Mouse (Mus musculus) layer of hippocampus, adult 8-10 months (tissue): ENCODE measurements at regions not wholly inside any gene's neighbourhood (a gene's known extent, or its start where the extent isn't known, plus 50 kb on each side); places are given as distances from the start of the nearest gene placed in this dataset.

Source experiments
- DNase-seq, 2 experiments: peaks; one replicate each; pipeline ENCODE4 v3.0.0; 2022; ENCODE audit warnings: low spot score in 2 of 2

DNA sequence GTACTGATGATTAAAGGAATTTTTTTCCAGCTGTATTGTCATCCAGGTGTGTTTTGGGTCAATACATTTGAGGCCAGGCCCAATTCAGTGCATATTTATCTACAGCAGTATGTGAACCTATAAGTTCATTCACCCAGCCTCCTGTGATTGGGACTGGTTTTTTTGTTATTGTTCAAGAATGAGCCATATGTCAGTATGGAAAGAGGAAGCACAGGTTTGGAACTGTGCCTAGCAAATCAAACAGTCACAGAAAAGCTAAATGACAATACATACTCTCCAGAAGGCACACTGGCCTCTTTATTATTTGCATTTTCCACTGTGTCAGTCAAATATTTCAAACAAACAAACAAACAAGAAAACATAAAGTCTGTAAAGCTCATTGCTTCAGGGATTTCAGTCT lies 134.7 kb downstream of the Rnd3 start:
- no peak for DNase-seq

DNA sequence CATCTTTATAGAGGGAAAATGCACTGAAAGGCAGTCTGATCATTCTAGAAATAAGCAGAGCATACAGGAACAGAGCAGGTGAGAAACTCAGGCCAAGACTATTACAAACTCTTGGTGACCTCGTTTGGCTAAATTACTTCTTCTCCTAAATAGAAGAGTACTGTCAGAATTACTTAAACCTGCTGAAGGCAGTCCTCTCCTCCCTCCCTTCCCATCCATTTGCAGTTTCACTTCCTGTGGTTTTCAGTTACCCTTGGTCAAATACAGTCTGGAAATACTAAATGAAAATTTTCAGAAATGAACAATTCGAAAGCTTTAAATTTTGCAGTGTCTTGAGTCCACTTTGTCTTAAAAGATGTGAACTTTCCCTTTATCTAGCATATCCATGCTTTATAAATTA lies 135.8 kb downstream of the Rnd3 start:
- DNase-seq, result no peak

DNA sequence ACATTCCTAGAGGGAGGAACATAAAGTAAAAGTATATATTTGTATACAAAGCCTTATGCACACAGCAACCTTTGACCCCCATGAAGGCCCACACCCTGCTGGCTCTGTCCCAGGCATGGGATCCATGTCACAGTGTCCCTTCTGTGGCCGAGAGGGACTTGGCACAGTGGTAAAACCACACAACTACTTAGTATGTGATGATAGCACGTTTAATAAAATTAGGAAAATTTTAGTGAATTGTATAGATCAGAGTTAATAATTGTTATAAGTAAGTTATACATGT lies 140.7 kb downstream of the Rnd3 start:
- no peak for DNase-seq

DNA sequence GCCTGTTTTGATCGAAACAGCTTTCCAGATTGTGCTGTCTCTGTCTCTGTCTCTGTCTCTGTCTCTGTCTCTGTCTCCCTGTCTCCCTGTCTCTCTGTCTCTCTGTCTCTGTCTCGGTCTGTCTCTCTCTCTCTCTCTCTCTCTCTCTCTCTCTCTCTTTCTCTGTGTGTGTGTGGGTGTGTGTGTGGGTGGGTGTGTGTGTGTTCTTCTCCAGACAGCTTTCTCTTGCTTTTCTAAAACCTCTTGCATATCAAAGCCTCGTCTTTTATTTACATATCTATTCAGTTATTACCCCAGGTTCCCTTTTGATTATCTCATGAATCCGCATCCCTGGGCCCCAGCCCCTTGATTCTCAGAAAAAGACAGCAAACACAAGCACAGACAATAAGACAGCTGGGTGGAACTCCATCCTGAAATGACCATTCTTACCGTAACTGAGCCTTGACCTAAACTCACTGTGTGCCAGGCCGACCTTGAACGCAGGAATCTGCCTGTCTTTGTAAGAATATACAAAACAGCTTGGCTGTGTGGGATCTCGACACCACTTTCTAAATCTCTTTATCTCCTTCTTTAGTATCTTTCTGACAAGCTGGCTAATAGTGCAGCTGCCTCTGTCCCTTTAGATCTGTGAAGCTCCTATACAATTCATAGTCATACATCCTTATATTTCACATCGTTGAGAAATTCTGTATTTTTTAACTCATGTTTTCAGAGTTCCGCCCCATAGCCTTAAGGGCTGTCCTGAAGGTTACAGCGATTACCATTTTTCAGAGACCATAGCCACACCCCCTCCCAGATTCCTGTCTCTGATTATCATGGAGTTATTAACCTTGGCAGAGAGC lies 141.3 kb downstream of the Rnd3 start:
- DNase-seq, result no peak

DNA sequence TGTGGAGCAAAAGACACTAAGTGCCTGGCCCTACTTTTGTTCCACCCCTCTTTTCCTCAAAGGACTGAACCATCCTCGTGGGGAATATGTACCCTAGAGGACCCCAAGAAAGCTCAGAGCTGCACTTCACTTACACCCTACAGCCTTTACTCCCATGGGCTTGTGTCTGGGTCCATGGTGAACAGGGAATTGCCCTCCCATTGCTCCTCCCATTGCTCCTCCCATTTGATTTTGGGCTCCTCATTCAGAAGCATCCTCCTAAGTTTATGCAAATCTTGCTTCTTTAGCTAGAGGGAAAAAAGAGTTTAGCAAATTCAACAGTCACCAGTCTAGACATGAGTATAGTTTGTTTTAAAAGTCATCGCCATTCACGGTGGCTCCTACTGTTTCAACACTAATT lies 142.1 kb downstream of the Rnd3 start:
- no peak for DNase-seq

DNA sequence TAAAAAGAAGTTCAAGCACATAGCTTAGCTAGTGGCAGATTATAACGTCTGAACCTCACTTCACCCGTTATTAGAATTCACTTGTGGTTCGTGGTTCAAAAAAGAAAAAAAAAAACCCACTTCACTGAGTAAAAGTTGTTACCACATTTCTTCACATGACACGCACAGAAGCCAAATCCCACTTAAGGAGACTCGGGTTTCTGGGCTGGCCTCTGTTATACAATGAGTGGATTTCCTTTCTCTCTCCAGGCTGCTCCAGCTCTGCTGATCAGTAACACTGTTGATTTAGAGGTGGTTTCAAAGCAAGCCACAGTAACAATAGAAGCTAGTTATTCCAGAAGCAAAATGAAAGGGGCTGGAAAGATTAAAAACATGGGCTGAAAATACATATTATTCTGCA lies 147.4 kb downstream of the Rnd3 start:
- no peak for DNase-seq

DNA sequence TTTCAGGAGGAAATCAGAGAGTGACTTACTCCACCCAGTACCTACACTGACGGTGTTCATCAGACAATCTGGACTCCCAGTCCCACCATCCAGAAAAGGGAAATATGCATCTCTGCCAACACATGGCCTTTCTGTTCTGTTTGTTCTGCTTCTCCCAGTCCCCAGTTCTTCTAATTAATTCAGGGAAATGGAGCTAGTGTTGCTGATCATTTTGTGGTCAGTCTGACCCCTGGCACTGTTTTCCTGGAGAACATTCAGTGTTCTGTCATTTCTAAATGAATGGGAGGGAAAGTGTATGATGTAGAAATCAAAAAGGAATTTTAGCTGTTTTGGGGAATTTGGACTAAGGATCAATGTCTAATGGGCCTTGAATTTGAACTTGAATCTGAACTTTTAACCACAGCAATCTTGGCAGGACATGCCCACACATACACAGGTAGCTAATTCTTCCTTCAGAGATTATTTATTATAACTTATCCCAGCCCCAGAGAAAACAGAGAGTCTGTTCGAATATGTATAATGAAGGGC lies 165.0 kb downstream of the Rnd3 start:
- no peak for DNase-seq

DNA sequence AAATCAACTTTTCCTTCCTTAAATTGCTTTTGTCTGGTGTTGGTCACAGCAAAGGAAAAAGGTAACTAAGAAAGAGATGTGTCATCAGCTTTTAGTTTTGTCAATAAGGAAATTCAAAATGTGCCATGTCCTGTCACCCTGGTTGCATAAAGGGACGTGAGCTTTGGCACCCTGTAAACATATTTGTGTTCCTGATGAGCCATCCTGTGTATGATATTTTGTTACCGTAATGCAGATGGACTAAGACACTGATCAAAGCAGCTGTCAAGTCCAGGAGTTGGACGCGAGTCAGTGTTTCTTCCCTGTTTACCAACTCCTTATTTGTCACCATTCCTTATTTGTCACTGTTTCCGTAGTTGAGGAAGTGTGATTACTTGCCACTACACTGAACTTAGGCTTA lies 166.3 kb downstream of the Rnd3 start:
- DNase-seq, result no peak

DNA sequence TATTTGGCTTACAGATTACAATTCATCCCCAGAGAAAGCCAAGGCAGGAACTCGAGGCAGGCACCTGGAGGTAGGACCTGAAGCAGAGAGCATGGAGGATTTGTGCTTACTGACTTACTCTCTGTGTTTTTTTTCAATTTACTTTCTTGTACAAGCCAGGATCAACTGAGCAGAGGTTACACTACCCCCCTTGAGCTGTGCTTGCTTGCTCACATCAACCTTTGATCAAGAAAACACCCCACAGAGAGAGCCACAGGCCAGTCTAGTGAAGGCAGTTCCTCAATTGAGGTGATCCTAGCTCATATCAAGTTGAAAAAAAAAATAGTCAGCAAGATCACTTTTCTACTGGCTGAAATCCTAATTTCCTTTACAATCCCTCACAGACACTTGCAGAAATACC lies 170.6 kb downstream of the Rnd3 start:
- DNase-seq, result no peak

DNA sequence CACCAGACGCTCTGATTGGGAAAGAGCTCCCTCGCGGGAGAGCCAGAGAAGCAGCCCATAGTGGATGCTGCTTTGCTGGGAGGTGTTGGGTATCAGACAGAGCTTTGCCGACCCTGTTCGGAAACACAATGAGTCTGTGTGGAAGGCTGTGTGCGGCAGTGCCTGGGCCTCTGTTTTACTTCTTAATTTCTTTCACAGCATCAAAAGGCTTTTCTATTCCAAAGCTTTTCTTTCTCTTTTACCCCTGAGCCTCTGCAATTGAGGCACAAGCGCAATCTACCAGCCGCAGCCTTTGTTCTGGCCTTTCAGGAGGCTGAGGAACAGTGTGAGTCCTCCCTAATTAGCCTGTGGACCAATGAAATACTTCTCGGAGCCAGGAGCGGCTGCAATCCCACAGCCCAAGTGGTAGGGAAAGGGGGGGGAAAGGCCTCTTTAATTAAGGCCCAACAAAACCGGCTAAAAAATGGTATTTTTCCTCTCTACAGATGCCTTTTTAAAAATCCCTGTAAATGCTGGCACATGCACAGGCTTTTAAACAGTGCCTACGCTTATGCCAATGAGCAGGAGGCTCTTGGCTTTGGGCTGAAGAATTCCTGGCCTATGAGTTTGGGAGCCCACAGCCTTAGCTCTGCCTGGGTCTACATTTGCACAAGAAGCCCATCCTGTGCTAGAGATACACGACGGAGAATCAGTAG lies 177.6 kb downstream of the Rnd3 start:
- DNase-seq, result peak; percentile 65 to 76

DNA sequence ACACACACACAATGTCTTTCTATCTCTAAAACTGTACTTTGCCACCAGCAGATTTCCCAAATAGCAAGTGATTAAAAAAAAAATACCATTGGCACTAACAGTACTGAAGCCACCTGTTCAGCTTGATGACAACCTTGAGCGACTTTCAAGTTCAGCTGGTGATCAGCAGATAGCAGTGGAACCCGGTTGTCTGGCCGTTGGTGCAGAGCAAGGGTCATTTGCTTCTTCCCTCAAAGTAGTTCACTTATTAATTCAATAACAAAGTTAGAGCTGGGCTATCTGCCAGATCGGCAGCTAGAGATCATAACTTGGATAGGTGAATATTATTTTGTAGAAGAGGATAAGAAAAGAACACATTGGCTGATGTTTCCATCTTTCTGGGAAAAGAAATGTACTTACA lies 180.5 kb downstream of the Rnd3 start:
- DNase-seq, result no peak

DNA sequence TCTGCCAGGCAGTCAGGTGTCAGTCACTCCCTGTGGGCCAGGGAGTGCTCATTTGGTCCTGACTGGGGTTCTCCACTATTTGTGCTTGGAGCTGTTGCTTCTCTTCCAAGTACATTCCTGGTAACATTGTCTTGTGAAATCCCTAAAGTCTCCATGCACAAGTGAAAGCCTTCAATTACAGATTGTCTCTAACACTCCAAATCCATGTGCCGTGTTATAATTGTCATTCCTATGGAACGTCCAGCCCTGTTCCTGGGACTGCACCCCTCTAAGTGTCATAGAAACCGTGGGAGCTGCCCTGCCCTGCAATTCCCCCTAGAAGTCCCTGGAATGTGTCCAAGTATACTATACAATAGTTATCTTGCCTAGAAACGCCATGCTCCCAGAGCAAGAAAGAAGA lies 181.1 kb downstream of the Rnd3 start:
- DNase-seq, result no peak

DNA sequence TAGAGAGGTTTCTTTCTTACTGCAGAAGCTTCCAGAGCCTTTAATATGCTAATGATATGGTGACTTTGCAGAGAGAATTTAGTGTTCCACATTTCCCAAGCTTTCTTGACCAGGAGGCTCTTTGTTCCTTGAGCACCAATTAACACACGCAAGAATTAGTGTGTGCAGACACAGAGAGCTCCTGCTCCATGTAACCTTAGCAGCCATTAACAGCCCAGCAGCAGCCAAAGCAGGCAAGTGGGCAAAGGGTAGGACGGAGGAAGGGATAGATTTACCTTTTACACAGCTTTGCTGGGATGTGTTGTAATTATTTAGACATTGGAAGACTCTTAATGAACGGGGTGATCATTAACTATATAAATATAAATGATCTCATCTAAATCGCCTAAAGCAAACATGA lies 181.8 kb downstream of the Rnd3 start:
- DNase-seq, result no peak

DNA sequence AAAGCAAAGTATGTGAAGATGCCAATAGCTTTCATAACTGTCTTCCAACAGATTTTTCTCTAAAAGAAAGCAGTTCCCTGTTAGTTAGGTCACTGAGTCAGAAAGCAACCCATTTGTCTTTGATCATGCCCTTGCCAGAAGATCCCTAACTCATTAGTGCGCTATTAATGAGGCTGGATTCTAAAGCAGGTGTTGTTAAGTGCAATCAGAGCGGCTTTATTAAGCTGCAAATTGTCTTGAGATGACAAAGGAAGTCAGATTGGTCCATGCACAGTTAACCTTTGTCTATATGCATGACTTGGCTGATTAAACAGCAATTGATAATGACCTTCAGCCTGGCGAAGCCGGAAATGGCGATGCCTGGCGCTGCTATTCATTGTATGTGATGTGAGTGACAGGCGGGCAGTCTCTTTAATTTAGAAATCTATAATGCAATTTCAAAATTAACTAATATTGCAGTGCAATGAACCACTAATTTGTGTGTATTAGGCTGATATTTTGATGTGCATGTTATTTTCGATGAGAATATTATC lies 183.4 kb downstream of the Rnd3 start:
- no peak for DNase-seq

DNA sequence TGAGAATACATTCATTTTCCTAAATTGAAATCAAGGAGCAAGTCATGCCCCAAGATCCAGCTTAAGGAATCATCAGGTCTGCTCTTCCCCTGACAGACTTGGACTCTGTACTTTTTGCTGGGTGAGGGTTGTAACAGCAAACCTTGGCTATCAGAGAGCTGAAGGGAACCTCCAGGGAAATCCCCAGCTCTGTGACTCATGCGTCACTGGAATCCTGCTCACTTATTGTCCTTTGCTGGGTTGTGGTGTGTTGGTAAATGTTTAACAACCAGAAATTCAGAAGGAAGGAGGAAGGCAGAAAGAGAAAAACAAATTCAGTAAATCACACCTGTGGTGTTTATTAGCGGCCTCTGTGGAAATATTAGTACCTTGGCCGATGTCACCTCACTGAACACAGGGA lies 184.8 kb downstream of the Rnd3 start:
- no peak for DNase-seq

DNA sequence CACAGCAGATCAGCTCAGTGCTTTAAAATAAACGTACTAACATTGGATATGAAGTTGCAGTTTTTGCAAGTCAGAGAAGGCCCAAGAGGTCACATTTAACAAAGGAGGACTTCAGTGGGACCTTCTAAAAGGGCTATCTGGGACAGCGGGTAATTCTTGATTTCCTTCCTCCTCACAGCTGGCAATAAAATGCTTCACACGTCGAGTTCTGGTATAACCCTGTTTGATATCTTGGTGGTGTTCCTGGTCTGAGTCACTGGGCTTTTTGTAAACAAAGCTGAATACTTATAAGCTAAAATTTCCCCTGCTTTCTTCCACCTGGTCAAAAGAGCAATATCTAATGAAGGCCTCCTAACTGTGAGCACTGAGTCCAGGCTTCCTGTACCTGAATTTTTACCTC lies 187.9 kb downstream of the Rnd3 start:
- DNase-seq, result no peak

DNA sequence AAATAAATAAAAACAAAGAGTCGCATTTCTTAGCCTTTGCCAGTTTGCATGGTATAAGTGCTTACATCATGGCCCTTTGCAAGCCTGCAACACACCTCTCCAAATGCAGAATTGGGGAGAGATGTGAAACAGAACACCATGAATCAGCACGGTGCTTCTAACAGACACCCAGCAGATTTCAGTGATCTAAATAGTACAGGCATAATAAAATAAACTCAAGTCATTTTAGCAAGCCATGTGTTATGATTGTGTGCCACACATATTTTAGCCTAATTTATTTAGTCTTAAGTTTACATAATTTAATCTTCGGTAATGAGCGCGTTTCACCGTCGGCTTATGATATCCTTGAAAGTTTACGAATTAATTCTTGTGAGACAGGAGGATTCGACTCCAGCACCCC lies 189.6 kb downstream of the Rnd3 start:
- DNase-seq, result no peak

DNA sequence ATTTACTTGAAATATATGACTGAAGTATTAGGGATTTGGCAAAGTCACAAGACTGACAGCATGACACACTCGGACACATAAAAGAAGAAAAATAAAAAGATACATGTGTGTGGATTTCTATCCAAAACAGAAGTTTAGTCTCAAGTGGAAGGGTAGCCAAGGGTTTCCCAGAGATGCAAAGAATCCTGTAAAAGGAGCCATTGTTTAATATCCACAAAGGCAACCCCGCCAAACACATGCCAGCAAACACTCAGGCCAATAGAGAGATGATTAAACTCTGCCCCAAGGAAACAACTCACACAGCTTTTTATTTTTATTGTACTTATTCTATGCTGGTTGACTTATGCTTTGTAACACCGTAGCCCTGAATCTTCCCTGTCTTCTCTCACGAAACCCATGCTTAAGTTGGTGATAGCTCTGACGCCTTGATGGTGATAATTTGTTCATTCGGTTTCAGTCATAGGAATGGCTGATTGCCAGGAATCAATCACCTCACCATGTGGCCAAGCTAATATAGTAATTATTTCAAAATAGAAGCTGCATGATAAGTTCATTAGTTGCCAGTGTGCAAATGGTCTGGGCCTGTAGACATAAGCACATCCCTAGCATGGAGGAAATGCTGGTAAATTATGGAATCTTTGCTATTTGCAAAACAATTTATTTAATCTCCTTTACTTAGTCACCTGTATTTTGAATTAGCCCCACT lies 194.4 kb downstream of the Rnd3 start:
- no peak for DNase-seq

DNA sequence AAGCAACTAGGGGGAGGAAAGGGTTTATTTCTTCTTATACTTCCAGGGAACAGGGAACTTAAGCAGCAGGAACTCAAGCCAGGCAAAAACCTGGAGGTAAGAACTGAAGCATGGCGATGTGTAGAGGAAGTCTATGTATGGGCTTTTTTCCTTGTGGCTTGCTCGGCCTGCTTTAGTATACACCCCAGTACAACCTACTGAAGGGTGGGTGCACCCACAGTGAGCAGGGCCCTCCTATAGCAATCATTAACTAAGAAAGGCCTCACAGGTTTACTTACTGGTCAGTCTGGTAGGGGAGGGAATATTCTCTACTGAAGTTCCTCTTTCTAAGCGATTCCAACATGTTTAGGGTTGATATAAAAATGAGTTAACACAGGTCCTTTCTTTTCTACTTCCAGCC lies 197.9 kb downstream of the Rnd3 start:
- DNase-seq, result no peak

DNA sequence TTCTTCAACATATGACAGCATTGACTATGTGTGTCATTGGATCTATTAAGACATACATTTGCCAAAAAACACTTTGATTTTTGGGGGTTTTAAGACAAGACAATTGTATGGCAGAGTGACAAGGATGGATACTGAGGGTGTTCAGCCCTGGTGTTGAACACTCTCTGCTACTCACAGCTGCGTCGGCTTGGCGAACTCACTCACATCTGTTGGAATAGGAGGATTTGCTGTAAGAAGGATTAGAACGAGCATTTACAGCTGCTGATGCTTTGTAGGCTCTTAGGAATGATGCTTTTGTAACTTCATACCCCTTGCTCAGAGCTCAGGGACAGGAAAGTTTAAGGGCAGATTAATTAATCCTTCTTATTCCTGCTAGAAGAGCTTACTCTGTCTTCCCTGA lies 199.2 kb downstream of the Rnd3 start:
- no peak for DNase-seq

DNA sequence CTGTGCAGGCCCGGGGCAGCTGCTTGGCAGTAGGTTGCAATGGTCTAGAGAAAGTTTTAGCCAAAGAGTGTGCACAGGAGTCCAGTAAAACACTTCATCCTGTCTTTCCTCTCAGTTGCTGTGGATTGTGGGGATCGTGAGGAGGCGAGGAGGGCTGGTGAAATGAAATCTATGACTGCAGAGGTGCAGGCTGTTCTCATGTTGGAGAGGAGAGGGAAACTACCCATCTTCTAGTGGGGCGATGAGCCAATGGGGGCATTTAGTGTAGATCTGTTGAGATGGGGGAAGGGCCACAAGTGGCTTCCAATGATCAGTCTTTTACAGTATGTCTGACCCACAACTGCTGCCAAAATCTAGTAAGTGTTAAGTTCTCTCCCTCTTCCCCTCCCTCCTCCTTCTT lies 203.4 kb downstream of the Rnd3 start:
- DNase-seq, result no peak

DNA sequence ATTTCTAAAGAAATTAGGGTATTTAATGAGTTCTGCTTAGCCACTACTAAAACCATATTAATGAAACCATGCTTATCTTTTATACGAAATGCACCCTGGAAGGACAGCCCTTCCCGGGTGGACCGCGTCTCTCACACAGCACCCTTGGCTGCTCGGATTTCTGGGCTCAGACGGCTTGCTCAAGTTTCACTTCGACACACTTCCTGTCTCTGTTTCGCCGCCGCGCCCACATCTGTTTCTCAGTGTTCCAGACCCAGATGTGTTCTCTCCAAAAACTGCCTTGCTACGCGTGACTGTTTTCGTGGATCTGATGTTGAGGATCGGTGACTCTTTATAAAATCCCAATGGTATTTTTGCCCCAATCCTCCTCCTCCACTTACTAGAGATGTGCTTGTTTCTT lies 205.7 kb downstream of the Rnd3 start:
- no peak for DNase-seq
